In the genomic region with DNA sequence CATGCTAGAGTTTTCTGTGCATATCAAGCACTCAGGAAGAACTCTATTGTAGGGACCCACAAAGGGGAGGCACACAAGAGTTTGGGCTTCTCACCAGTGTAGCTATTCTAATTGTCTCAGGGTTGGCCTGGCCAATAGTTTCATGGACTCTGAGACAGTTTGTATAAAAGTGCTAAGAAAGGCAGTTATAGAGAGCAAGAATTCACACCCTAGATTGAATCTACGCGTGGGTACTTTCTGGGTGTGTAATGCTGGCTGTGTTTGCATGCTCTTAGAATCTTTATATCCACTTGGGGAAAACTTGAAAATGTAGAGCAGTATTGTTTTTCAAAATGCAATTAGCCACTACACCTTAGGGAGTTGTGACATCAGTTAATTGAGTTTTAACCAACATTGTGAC, we compare ENCODE assay signal across 14 mouse cellular contexts. TPM values are rescaled to one million over a fixed set of nuclear protein-coding genes. Genes with fewer than 3 reads are reported as not detected.
"Had no signal": no experiment of that assay in that cellular context is flagged by ENCODE, and none has a peak within 500 bp of the region (broad histone marks: within the 10 kb centered on the region; RNA-seq: fewer than 3 reads in every experiment).

No protein-coding gene starts in this region.

- DNase-seq: kidney, adult 18-20 months; kidney, postnatal 4 days; liver; liver, embryonic 13.5 days; liver, postnatal 0 days; thymus, postnatal 4 days had no signal

- H3K4me2 ChIP-seq: intestine, embryonic 15.5 days; limb, embryonic 12.5 days; liver, embryonic 13.5 days; midbrain, embryonic 11.5 days; midbrain, embryonic 15.5 days; neural tube, embryonic 12.5 days had no signal

- H3K4me3 ChIP-seq: intestine, embryonic 15.5 days; layer of hippocampus, adult 2 months; limb, embryonic 12.5 days; liver, embryonic 13.5 days; megakaryocyte, embryonic 14.5 days; midbrain, embryonic 15.5 days; neural tube, embryonic 12.5 days had no signal

- H3K4me1 ChIP-seq: liver, embryonic 13.5 days; megakaryocyte, embryonic 14.5 days; midbrain, embryonic 15.5 days; neural tube, embryonic 12.5 days had no signal

- H3K27ac ChIP-seq: intestine, embryonic 15.5 days; layer of hippocampus, adult 2 months; limb, embryonic 12.5 days; liver, embryonic 13.5 days; macrophage; midbrain, embryonic 15.5 days; neural tube, embryonic 12.5 days had no signal

- ATAC-seq: intestine, embryonic 15.5 days; liver, postnatal 0 days; midbrain, embryonic 15.5 days had no signal

- H3K9me3 ChIP-seq: intestine, embryonic 15.5 days; limb, embryonic 12.5 days; liver, embryonic 13.5 days; midbrain, embryonic 15.5 days; neural tube, embryonic 12.5 days had no signal

- H3K36me3 ChIP-seq: intestine, embryonic 15.5 days; limb, embryonic 12.5 days; liver, embryonic 13.5 days; midbrain, embryonic 15.5 days; neural tube, embryonic 12.5 days had no signal

- H3K9ac ChIP-seq: intestine, embryonic 15.5 days; limb, embryonic 12.5 days; liver, embryonic 13.5 days; liver, postnatal 0 days; midbrain, embryonic 15.5 days; neural tube, embryonic 12.5 days had no signal

- H3K27me3 ChIP-seq: intestine, embryonic 15.5 days; limb, embryonic 12.5 days; liver, embryonic 13.5 days; megakaryocyte, embryonic 14.5 days; midbrain, embryonic 15.5 days; neural tube, embryonic 12.5 days had no signal

RNA-seq across cellular contexts. Expression of gene Frem1, which starts 50.8 kb away (rescaled TPM):
- polyA plus RNA-seq: macrophage had no signal
